Mouse (Mus musculus) stomach, embryonic 16.5 days (tissue): ENCODE results near the gene Zfp507. TPM values are rescaled to one million over a fixed set of nuclear protein-coding genes. Genes with fewer than 3 reads are reported as not detected.

Source experiments
- ATAC-seq: fragments of 200-750 bp; cut with Nextera tagmentation; 2 replicates; pipeline ENCODE4 v1.8.0; 2017; ENCODE audit warnings: moderate number of reproducible peaks, moderate TSS enrichment; ENCODE audit not compliant: insufficient read depth, low FRiP score
- H3K27ac ChIP-seq: fragments of 300-500 bp; sonication (generic); 2 replicates; pipeline ENCODE4 v1.5.1; 2014; ENCODE audit warnings: low read length
- H3K27me3 ChIP-seq: fragments of 300-500 bp; sonication (generic); 2 replicates; pipeline ENCODE4 v1.6.1; 2014; ENCODE audit warnings: low read length, control low read depth, mixed read lengths; ENCODE audit not compliant: control insufficient read depth, insufficient read depth
- H3K36me3 ChIP-seq: fragments of 300-500 bp; sonication (generic); 2 replicates; pipeline ENCODE4 v1.6.1; 2014; ENCODE audit warnings: low read length; ENCODE audit not compliant: control insufficient read depth, insufficient read depth
- H3K4me1 ChIP-seq: fragments of 300-500 bp; sonication (generic); 2 replicates; pipeline ENCODE4 v1.6.1; 2014; ENCODE audit warnings: low read length, control low read depth, mixed read lengths; ENCODE audit not compliant: control insufficient read depth, insufficient read depth
- H3K4me2 ChIP-seq: fragments of 300-500 bp; sonication (generic); 2 replicates; pipeline ENCODE4 v1.6.1; 2014; ENCODE audit warnings: low read depth, low read length, mixed read lengths
- H3K4me3 ChIP-seq: fragments of 300-500 bp; sonication (generic); replicated peaks from 2 replicates; pipeline ENCODE4 v1.5.1; 2014; ENCODE audit warnings: mild to moderate bottlenecking, low read length
- H3K9ac ChIP-seq: fragments of 300-500 bp; sonication (generic); 2 replicates; pipeline ENCODE4 v1.6.1; 2014; ENCODE audit warnings: low read length
- H3K9me3 ChIP-seq: fragments of 300-500 bp; sonication (generic); replicated peaks from 2 replicates; pipeline ENCODE4 v1.6.1; 2016; ENCODE audit warnings: low read length, control low read depth; ENCODE audit not compliant: control insufficient read depth
- WGBS: fragments of 180-500 bp; shearing (Covaris S2); extraction: QIAGEN DNeasy Blood & Tissue Kit; methylation state at CpG from one replicate; pipeline ENCODE4 v1.1.7; 2014; 5-methylcytosine and 5-hydroxymethylcytosine counted together
- polyA plus RNA-seq: library from polyadenylated mRNA; unstranded; fragments of >200 nt; fragmentation: Nextera tagmentation; extraction: Ambion mirVana; gene quantifications from 2 replicates; pipeline ENCODE4 v1.2.1, GENCODE M21; 2015

The Zfp507 gene
- 12.5 and 13.3 TPM in 2 replicates for polyA plus RNA-seq

GRCm38 (mm10) chr7:35802906-35803595 lies at the start of gene Zfp507:
TSS of gene Zfp507 (minus strand) at chr7:35803003.
- 20% methylated on average over 26 of the region's 26 CpGs for WGBS

GRCm38 (mm10) chr7:35850426-35850825 lies 47.6 kb upstream of the Zfp507 start:
- no peak for ATAC-seq
- Histone ChIP-seq H3K36me3 (no peaks in the 10 kb centered on the region), H3K4me2 (no peak overlapping the region), H3K9ac (no peak overlapping the region), H3K27ac (no peak overlapping the region), H3K27me3 (no peaks in the 10 kb centered on the region), H3K9me3 (no peaks in the 10 kb centered on the region), H3K4me1 (no peaks in the 10 kb centered on the region), H3K4me3 (no peak overlapping the region)
- WGBS = 67% methylated on average over 5 of the region's 5 CpGs

More at GRCm38 (mm10) chr7:35802906-35803595, at the start of gene Zfp507:
- peaks cover 5% of the 10 kb centered on the region; the same call in 1 of the 2 replicates for H3K4me1 ChIP-seq
- peaks cover 13% of the 10 kb centered on the region; the same call in 1 of the 2 replicates for H3K36me3 ChIP-seq
- peak; percentile 98 for ATAC-seq
- H3K9me3 ChIP-seq = no peaks in the 10 kb centered on the region
- no peaks in the 10 kb centered on the region for H3K27me3 ChIP-seq
- peak within 1 kb of the TSS; percentile 90 for H3K4me3 ChIP-seq
- peak within 1 kb of the TSS; percentile 84 for H3K4me2 ChIP-seq
- peak within 1 kb of the TSS; percentile 81 for H3K27ac ChIP-seq
- peak within 1 kb of the TSS; percentile 99 for H3K9ac ChIP-seq

- Histone ChIP-seq H3K4me2 (no peak overlapping the region), H3K27ac (no peak overlapping the region), H3K9ac (no peak overlapping the region; the same call in 1 of the 2 replicates), H3K4me1 (no peaks in the 10 kb centered on the region), H3K9me3 (no peaks in the 10 kb centered on the region), H3K27me3 (no peaks in the 10 kb centered on the region), H3K4me3 (no peak overlapping the region), H3K36me3 (no peaks in the 10 kb centered on the region)
- WGBS = 31% methylated on average over 14 of the region's 14 CpGs
- no peak for ATAC-seq
Measured at GRCm38 (mm10) chr7:35848526-35848925, 45.7 kb upstream of the Zfp507 start.

GRCm38 (mm10) chr7:35840504-35840903 lies 37.7 kb upstream of the Zfp507 start:
- Histone ChIP-seq H3K27me3 (no peaks in the 10 kb centered on the region), H3K4me2 (no peak overlapping the region), H3K36me3 (no peaks in the 10 kb centered on the region), H3K4me1 (no peaks in the 10 kb centered on the region), H3K9me3 (no peaks in the 10 kb centered on the region), H3K9ac (no peak overlapping the region), H3K4me3 (no peak overlapping the region), H3K27ac (no peak overlapping the region)
- no peak for ATAC-seq
- WGBS = 66% methylated on average over 4 of the region's 4 CpGs

- Histone ChIP-seq H3K27ac (no peak overlapping the region), H3K36me3 (no peaks in the 10 kb centered on the region), H3K4me1 (no peaks in the 10 kb centered on the region), H3K9ac (0 out of 2 replicates have a peak overlapping the region, but pooled peaks have one; percentile 27), H3K4me3 (peak overlapping the region; percentile 7; the same call in 1 of the 2 replicates), H3K9me3 (no peaks in the 10 kb centered on the region), H3K27me3 (no peaks in the 10 kb centered on the region), H3K4me2 (peak overlapping the region; percentile 40)
- 32% methylated on average over 19 of the region's 19 CpGs for WGBS
- ATAC-seq = peak; percentile 74; the same call in 1 of the 2 replicates
Measured at GRCm38 (mm10) chr7:35836851-35837250, 34.0 kb upstream of the Zfp507 start.

GRCm38 (mm10) chr7:35836415-35836814 lies 33.6 kb upstream of the Zfp507 start:
- Histone ChIP-seq H3K4me3 (peak overlapping the region; percentile 7; the same call in 1 of the 2 replicates), H3K4me1 (no peaks in the 10 kb centered on the region), H3K36me3 (no peaks in the 10 kb centered on the region), H3K9me3 (no peaks in the 10 kb centered on the region), H3K27ac (no peak overlapping the region), H3K27me3 (no peaks in the 10 kb centered on the region), H3K4me2 (peak overlapping the region; percentile 40), H3K9ac (0 out of 2 replicates have a peak overlapping the region, but pooled peaks have one; percentile 27)
- WGBS = 51% methylated on average over 3 of the region's 3 CpGs
- no peak for ATAC-seq

- no peak for ATAC-seq
- no peak overlapping the region for H3K4me3 ChIP-seq
- H3K27ac ChIP-seq = no peak overlapping the region
Measured at GRCm38 (mm10) chr7:35830119-35830518, 27.3 kb upstream of the Zfp507 start.

GRCm38 (mm10) chr7:35823906-35824305 lies 21.1 kb upstream of the Zfp507 start:
- H3K27ac ChIP-seq = no peak overlapping the region
- no peak for ATAC-seq

More at GRCm38 (mm10) chr7:35830119-35830518, 27.3 kb upstream of the Zfp507 start:
- Histone ChIP-seq H3K4me2 (no peak overlapping the region), H3K4me1 (no peaks in the 10 kb centered on the region), H3K36me3 (no peaks in the 10 kb centered on the region), H3K27me3 (no peaks in the 10 kb centered on the region), H3K9ac (no peak overlapping the region), H3K9me3 (no peaks in the 10 kb centered on the region)
- 89% methylated on average over 7 of the region's 7 CpGs for WGBS

GRCm38 (mm10) chr7:35822320-35822719 lies 19.5 kb upstream of the Zfp507 start:
- ATAC-seq = no peak
- Histone ChIP-seq H3K9ac (no peak overlapping the region), H3K36me3 (no peaks in the 10 kb centered on the region), H3K4me2 (no peak overlapping the region), H3K9me3 (no peaks in the 10 kb centered on the region), H3K4me1 (no peaks in the 10 kb centered on the region), H3K4me3 (no peak overlapping the region), H3K27me3 (no peaks in the 10 kb centered on the region), H3K27ac (no peak overlapping the region)
- WGBS = 82% methylated on average over 17 of the region's 17 CpGs

More at GRCm38 (mm10) chr7:35823906-35824305, 21.1 kb upstream of the Zfp507 start:
- Histone ChIP-seq H3K9ac (no peak overlapping the region), H3K9me3 (no peaks in the 10 kb centered on the region), H3K36me3 (no peaks in the 10 kb centered on the region), H3K4me2 (no peak overlapping the region), H3K4me1 (no peaks in the 10 kb centered on the region), H3K27me3 (no peaks in the 10 kb centered on the region), H3K4me3 (no peak overlapping the region)
- 78% methylated on average over 12 of the region's 12 CpGs for WGBS
